Mouse (Mus musculus): ENCODE measurements around the gene Uchl3.
A peak's percentile ranks its signal among the peaks of the same experiment; 100 is the strongest.

Gene Uchl3

GRCm38 (mm10) chr14:101653581-101654525 is at the start of gene Uchl3:
Uchl3 (plus strand) TSS chr14:101653967.
- DNase-seq (ENCODE audit: low read depth), result peak; percentile 98

- DNase-seq (ENCODE audit: low read depth), result peak; percentile 19
Measured at GRCm38 (mm10) chr14:101605843-101606242, 47.9 kb upstream of the Uchl3 start.

- peak; percentile 36 for DNase-seq (ENCODE audit: low read depth)
Measured at GRCm38 (mm10) chr14:101607631-101608518, 45.9 kb upstream of the Uchl3 start.

GRCm38 (mm10) chr14:101608519-101609368 is 45.0 kb upstream of the Uchl3 start, which contains the start of gene Tbc1d4:
Tbc1d4 (minus strand) TSS chr14:101609191.
- DNase-seq (ENCODE audit: low read depth), result peak; percentile 65

- no peak for DNase-seq (ENCODE audit: low read depth)
Measured at GRCm38 (mm10) chr14:101610701-101611100, 43.1 kb upstream of the Uchl3 start.

GRCm38 (mm10) chr14:101613206-101613605 is 40.6 kb upstream of the Uchl3 start:
- DNase-seq (ENCODE audit: low read depth), result no peak

GRCm38 (mm10) chr14:101616178-101616577 is 37.6 kb upstream of the Uchl3 start:
- DNase-seq (ENCODE audit: low read depth), result no peak

- no peak for DNase-seq (ENCODE audit: low read depth)
Measured at GRCm38 (mm10) chr14:101617680-101618079, 36.1 kb upstream of the Uchl3 start.

- no peak for DNase-seq (ENCODE audit: low read depth)
Measured at GRCm38 (mm10) chr14:101630548-101630947, 23.2 kb upstream of the Uchl3 start.

- no peak for DNase-seq (ENCODE audit: low read depth)
Measured at GRCm38 (mm10) chr14:101635765-101636164, 18.0 kb upstream of the Uchl3 start.

- DNase-seq (ENCODE audit: low read depth), result no peak
Measured at GRCm38 (mm10) chr14:101637381-101637780, 16.4 kb upstream of the Uchl3 start.

GRCm38 (mm10) chr14:101640153-101640843 is 13.5 kb upstream of the Uchl3 start, which contains the start of gene Commd6:
Commd6 (minus strand) TSS chr14:101640686.
- DNase-seq (ENCODE audit: low read depth), result peak; percentile 95

- DNase-seq (ENCODE audit: low read depth), result no peak
Measured at GRCm38 (mm10) chr14:101644948-101645347, 8.8 kb upstream of the Uchl3 start.

GRCm38 (mm10) chr14:101650551-101650950 is 3.2 kb upstream of the Uchl3 start:
- no peak for DNase-seq (ENCODE audit: low read depth)

GRCm38 (mm10) chr14:101652571-101652970 is 1.2 kb upstream of the Uchl3 start:
- DNase-seq (ENCODE audit: low read depth), result no peak

- peak; percentile 49 for DNase-seq (ENCODE audit: low read depth)
Measured at GRCm38 (mm10) chr14:101654526-101654909, 751 bp downstream of the Uchl3 start.

GRCm38 (mm10) chr14:101656307-101656706 is 2.5 kb downstream of the Uchl3 start:
- DNase-seq (ENCODE audit: low read depth), result peak; percentile 16

- DNase-seq (ENCODE audit: low read depth), result peak; percentile 16
Measured at GRCm38 (mm10) chr14:101661654-101662412, 8.1 kb downstream of the Uchl3 start.

- DNase-seq (ENCODE audit: low read depth), result no peak
Measured at GRCm38 (mm10) chr14:101664274-101664673, 10.5 kb downstream of the Uchl3 start.

GRCm38 (mm10) chr14:101666056-101666455 is 12.3 kb downstream of the Uchl3 start:
- DNase-seq (ENCODE audit: low read depth), result no peak

All from induced T-regulatory cell, adult 2 months (primary cell).